Mouse (Mus musculus) liver, adult 2 months (tissue): ENCODE measurements around the gene Taf6l. TPM values are rescaled to one million over a fixed set of nuclear protein-coding genes. Genes with fewer than 3 reads are reported as not detected.

Experiments
- DNase-seq: peaks from one replicate; pipeline ENCODE4 v3.0.0-alpha.2; 2011; ENCODE audit warnings: low read depth, low spot score; ENCODE audit errors: extremely low read depth
- H3K27ac ChIP-seq: fragments of 200-500 bp; replicated peaks from 2 replicates; pipeline ENCODE4 v1.5.1; 2012; ENCODE audit warnings: low read depth, mild to moderate bottlenecking, control low read depth, inconsistent platforms, low read length; ENCODE audit not compliant: insufficient read depth
- H3K27me3 ChIP-seq: fragments of 200-500 bp; 2 replicates; pipeline ENCODE4 v1.6.1; 2012; ENCODE audit warnings: mild to moderate bottlenecking, moderate library complexity, low read length, inconsistent platforms; ENCODE audit not compliant: control insufficient read depth, insufficient read depth
- H3K36me3 ChIP-seq: fragments of 200-500 bp; 2 replicates; pipeline ENCODE4 v1.6.1; 2012; ENCODE audit warnings: low read length, inconsistent platforms; ENCODE audit not compliant: control insufficient read depth, insufficient read depth
- H3K4me1 ChIP-seq: fragments of 200-500 bp; 2 replicates; pipeline ENCODE4 v1.6.1; 2011; ENCODE audit warnings: low read length; ENCODE audit not compliant: control insufficient read depth, insufficient read depth
- H3K4me3 ChIP-seq: fragments of 200-500 bp; 2 replicates; pipeline ENCODE4 v1.5.1; 2011; ENCODE audit warnings: low read depth, mild to moderate bottlenecking, control low read depth, low read length, moderate library complexity; ENCODE audit not compliant: insufficient read depth
- H3K79me2 ChIP-seq: fragments of 200-500 bp; 2 replicates; pipeline ENCODE4 v1.6.1; 2012; ENCODE audit warnings: inconsistent platforms, mild to moderate bottlenecking, low read length, moderate library complexity; ENCODE audit not compliant: control insufficient read depth, insufficient read depth
- H3K9ac ChIP-seq: fragments of 200-500 bp; 2 replicates; pipeline ENCODE4 v1.6.1; 2012; ENCODE audit warnings: low read depth, mild to moderate bottlenecking, control low read depth, inconsistent platforms, low read length
- CTCF ChIP-seq: fragments of 200-500 bp; IDR thresholded peaks from 2 replicates; pipeline ENCODE4 v1.5.1; 2011; ENCODE audit warnings: low read depth, low read length, control low read depth
- POLR2A ChIP-seq: fragments of 200-500 bp; IDR thresholded peaks from 2 replicates; pipeline ENCODE4 v1.6.1; 2011; ENCODE audit warnings: low read length, control low read depth; ENCODE audit not compliant: insufficient read depth; ENCODE audit errors: extremely low read depth
- WGBS: fragments of 180-500 bp; shearing (Covaris S2); methylation state at CpG from one replicate; pipeline ENCODE4 v1.1.7; 2018; 5-methylcytosine and 5-hydroxymethylcytosine counted together
- polyA plus RNA-seq: library from polyadenylated mRNA; depleted of rRNA; stranded (reverse); fragments of >200 nt; gene quantifications from 2 replicates; pipeline ENCODE4 v1.2.3, GENCODE M21; 2012
- total RNA-seq: library from RNA; depleted of rRNA; stranded (reverse); fragments of >200 nt; gene quantifications from 2 replicates; pipeline ENCODE4 v1.2.3, GENCODE M21; 2014

The Taf6l gene
- total and polyA plus RNA-seq, 2 experiments, result 4.7 to 5.3 TPM

DNA sequence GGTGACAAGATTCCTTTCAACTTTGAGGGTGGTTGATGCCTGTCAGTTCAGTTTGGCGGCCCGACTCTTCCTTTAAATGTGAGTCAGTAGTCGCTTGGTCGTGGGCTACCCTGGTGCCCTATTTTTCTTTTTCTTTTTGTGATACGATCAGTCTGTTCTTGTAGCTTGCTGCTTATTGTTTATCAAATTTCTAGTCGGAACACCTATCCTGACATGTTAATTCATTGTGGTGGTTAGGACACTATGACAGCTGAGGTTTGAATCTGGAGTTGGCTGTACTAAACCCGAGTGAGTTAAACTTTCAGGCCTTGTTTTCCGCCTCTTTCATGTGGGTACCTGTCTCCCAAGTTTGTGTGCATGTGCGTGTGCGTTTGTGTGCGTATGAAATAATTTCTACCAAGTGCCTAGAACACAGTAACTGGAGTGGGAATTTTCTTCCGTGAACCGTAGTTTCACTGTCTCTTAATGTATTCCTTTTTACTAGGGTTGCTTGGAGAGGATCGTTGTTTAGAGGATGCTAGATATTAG lies 28.7 kb downstream of the Taf6l start:
- Histone ChIP-seq H3K4me1 (peaks cover 13% of the 10 kb centered on the region; the same call in 1 of the 2 replicates), H3K4me3 (peak overlapping the region; percentile 88), H3K9ac (peak overlapping the region; percentile 97), H3K27ac (peak overlapping the region; percentile 53), H3K36me3 (peaks cover 14% of the 10 kb centered on the region), H3K79me2 (peaks cover 26% of the 10 kb centered on the region; the same call in 1 of the 2 replicates), H3K27me3 (no peaks in the 10 kb centered on the region)
- WGBS, result under 1% methylated on average over 14 of the region's 14 CpGs
- TF ChIP-seq CTCF, result no peak
- TF ChIP-seq POLR2A, result no peak
- DNase-seq, result no peak

DNA sequence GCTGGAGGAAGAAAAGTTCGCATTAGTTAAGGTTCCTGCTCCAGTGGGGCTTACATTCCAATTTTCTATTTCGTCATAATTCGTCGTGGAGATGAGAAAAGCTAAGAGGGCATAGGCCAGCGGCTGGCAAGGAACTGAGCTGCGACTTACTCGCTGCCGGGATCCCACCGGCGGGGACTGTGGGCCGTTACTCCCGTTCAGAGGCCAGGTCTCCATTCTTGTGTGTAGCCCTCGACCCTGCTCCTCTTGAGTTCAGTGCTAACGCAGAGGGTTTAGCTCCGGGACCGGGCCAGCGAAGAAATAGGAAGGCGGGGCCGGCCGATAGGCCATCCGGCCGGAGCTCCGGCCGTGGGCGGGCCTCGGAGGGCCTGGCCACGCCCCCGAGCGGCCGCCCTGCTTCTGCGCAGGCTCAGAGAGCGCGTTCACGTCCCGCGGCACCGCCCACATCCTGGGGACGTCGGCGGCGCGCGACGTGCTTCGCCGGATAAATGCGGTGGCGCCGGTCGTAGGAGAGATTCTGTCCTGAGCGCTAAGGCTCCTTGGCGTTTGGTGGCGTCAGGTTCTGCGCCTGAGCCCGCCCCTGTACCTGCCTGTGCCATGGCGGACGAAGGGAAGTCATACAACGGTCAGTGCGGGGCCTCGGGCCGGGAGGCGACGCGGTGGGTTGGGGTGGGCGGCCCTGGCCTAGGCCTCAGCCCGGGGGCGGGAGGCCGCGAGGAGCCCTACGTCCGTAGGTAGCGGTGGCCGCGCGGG lies 29.4 kb downstream of the Taf6l start, which contains the start of gene Nxf1:
TSS of gene Nxf1 (plus strand) at position 439 of the 753 bp plus-strand sequence.
- Histone ChIP-seq H3K79me2 (peaks cover 26% of the 10 kb centered on the region; the same call in 1 of the 2 replicates), H3K27me3 (no peaks in the 10 kb centered on the region), H3K4me1 (peaks cover 13% of the 10 kb centered on the region; the same call in 1 of the 2 replicates), H3K27ac (peak within 1 kb of the TSS; percentile 92), H3K4me3 (peak within 1 kb of the TSS; percentile 88), H3K36me3 (peaks cover 19% of the 10 kb centered on the region), H3K9ac (peak within 1 kb of the TSS; percentile 97)
- peak; percentile 74 for DNase-seq
- WGBS, result under 1% methylated on average over 75 of the region's 75 CpGs
- TF ChIP-seq POLR2A (peak; percentile 84), CTCF (no peak)

DNA sequence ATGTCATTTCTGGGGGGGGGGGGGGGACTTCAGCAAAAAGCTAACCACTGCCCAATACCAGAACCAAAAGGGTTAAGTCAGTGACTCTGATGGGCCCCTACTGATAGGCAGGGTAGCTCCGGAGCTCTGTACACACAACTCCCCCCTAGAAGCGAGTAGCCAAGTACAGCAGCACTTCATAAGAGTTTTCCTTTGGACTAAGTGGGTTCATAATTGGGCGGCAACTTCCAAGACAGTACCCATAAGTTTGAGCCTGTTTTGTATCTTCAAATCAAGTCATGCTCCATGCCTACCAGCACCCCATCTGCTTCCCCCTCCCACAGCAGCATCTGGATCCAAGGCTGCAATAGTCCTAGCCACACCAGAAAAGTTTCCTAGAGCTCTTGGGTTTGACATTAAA lies 30.6 kb downstream of the Taf6l start:
- 64% methylated on average over 3 of the region's 3 CpGs for WGBS
- TF ChIP-seq CTCF (no peak), POLR2A (no peak)
- H3K36me3 ChIP-seq, result peaks cover 28% of the 10 kb centered on the region

DNA sequence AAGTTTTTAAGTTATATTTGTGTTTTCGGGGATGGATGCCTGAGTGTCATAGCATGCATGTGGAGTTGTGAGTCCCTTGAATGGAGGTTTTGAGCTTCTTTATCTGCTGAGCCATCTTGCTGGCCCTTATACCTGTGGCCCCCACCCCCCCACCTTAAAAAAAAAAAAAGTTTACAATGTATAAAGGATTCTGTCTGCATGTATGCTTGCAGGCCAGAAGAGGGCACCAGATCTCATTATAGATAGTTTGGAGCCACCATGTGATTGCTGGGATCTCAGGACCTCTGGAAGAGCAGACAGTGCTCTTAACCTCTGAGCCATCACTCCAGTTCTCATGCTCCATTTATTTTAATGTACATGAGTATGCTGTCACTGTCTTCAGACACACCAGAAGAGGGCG lies 38.8 kb downstream of the Taf6l start:
- H3K9ac ChIP-seq, result no peak overlapping the region
- H3K36me3 ChIP-seq, result peaks cover 90% of the 10 kb centered on the region
- DNase-seq, result no peak
- 81% methylated on average over 2 of the region's 2 CpGs for WGBS
- H3K4me3 ChIP-seq, result no peak overlapping the region
- peaks cover 6% of the 10 kb centered on the region for H3K4me1 ChIP-seq
- no peak overlapping the region for H3K27ac ChIP-seq
- TF ChIP-seq CTCF, result no peak
- no peak for TF ChIP-seq POLR2A
- H3K79me2 ChIP-seq, result peaks cover 8% of the 10 kb centered on the region; the same call in 1 of the 2 replicates
- H3K27me3 ChIP-seq, result no peaks in the 10 kb centered on the region

More for the DNA sequence above, 30.6 kb downstream of the Taf6l start:
- Histone ChIP-seq H3K27ac (no peak overlapping the region), H3K27me3 (no peaks in the 10 kb centered on the region), H3K9ac (no peak overlapping the region), H3K79me2 (peaks cover 20% of the 10 kb centered on the region; the same call in 1 of the 2 replicates), H3K4me3 (no peak overlapping the region), H3K4me1 (peaks cover 13% of the 10 kb centered on the region; the same call in 1 of the 2 replicates)
- DNase-seq, result no peak

DNA sequence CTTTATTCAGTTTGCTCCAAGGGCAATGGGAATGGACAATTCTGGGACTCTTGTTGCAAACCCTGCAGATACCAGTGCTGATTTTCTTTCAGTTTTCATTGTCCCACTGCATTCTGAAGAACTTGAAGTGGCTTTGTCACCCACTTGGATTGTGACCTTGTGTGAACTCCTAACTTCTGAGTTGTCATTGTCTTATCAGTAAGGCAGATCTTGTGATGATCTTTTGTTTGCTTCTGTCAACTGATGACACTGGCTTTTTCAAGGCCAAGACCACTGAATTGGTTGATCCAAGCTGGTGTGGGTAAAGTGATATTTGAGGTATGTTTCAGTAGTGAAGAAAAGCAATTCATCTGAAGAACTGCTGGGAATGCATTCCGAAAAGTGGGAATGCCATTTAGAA lies 40.8 kb downstream of the Taf6l start:
- TF ChIP-seq CTCF (no peak), POLR2A (no peak)

DNA sequence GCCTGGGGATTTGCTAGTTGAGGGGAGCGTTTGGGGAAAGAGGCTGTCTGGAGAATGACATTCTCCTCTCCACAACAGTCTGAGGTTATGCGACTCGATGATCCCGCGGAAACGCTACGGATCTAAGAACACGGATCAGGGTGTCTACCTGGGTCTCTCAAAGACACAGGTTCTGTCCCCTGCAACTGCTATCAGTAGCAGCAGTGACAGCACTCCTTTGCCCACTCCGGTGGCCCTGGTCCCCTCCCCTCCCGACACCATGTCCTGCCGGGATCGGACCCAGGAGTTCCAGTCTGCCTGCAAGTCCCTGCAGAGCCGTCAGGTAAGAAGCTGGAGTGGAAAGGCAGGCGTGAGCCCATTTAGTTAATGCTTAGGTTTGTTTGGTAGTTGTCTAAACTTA lies 44.0 kb downstream of the Taf6l start:
- TF ChIP-seq POLR2A (no peak), CTCF (no peak)
- Histone ChIP-seq H3K4me1 (peaks cover 11% of the 10 kb centered on the region), H3K79me2 (peaks cover 14% of the 10 kb centered on the region; the same call in 1 of the 2 replicates), H3K9ac (peak overlapping the region; percentile 88), H3K27ac (peak overlapping the region; percentile 78), H3K27me3 (no peaks in the 10 kb centered on the region), H3K36me3 (peaks cover 54% of the 10 kb centered on the region), H3K4me3 (peak overlapping the region; percentile 84)
- WGBS, result 1% methylated on average over 14 of the region's 14 CpGs
- DNase-seq, result no peak

More for the DNA sequence above, 40.8 kb downstream of the Taf6l start:
- 94% methylated on average over 1 of the region's 1 CpGs for WGBS
- Histone ChIP-seq H3K4me1 (peaks cover 11% of the 10 kb centered on the region), H3K4me3 (no peak overlapping the region), H3K27me3 (no peaks in the 10 kb centered on the region), H3K27ac (no peak overlapping the region), H3K79me2 (peaks cover 14% of the 10 kb centered on the region; the same call in 1 of the 2 replicates), H3K36me3 (peaks cover 72% of the 10 kb centered on the region), H3K9ac (no peak overlapping the region)
- DNase-seq, result no peak
